Mouse (Mus musculus) olfactory bulb, adult 2 months (tissue): ENCODE measurements around the gene Gsk3b.

Experiments used
- CTCF ChIP-seq: fragments of 200-500 bp; IDR thresholded peaks from 2 replicates; pipeline ENCODE4 v1.5.1; 2012; ENCODE audit warnings: low read depth, mild to moderate bottlenecking, low read length, moderate library complexity; ENCODE audit not compliant: insufficient read depth
- POLR2A ChIP-seq: fragments of 200-500 bp; IDR thresholded peaks from 2 replicates; pipeline ENCODE4 v1.6.1; 2012; ENCODE audit warnings: mild to moderate bottlenecking, low read depth, low read length, moderate library complexity; ENCODE audit not compliant: insufficient read depth

DNA sequence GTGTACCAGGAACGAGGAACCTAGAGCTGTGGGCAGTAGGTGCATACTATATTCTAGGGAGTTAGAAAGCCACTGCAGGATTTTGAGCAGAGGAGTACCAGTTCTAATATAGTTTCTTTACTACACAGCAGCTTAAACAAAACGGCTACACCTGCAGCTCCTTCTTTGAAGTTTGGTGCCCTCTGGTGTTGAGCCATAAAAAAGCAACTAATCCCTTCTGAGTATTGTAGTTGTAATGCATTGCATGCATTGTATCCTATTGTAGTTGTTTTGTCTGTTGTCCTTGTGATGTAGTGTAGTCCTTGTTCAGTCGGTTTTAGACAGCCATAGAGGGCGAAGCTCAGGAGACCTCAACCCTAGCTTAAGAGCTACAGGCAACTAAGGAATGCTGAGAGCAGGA, 108.5 kb downstream of the Gsk3b start:
- TF ChIP-seq CTCF = no peak
- TF ChIP-seq POLR2A = no peak
